Mouse (Mus musculus) layer of hippocampus, adult 2 months (tissue): ENCODE results near the gene Cfl1. TPM values are rescaled to one million over a fixed set of nuclear protein-coding genes. Genes with fewer than 3 reads are reported as not detected.

Source experiments
- DNase-seq, 2 experiments: peaks; one replicate each; pipeline ENCODE4 v3.0.0; 2022; ENCODE audit warnings: low spot score in 2 of 2
- H3K27ac ChIP-seq: fragments of 200-600 bp; 2 replicates; pipeline ENCODE4 v1.8.1; 2022
- H3K4me3 ChIP-seq: fragments of 200-600 bp; 2 replicates; pipeline ENCODE4 v1.8.1; 2022; ENCODE audit warnings: mild to moderate bottlenecking
- CTCF ChIP-seq: fragments of 200-600 bp; conservative IDR thresholded peaks from 2 replicates; pipeline ENCODE4 v1.8.1; 2022; ENCODE audit warnings: antibody characterized with exemption, mild to moderate bottlenecking, moderate library complexity
- total RNA-seq, 2 experiments: library from RNA; stranded (reverse); gene quantifications; 2 replicates each; pipeline ENCODE4 v1.2.3; 2021

Gene Cfl1
- total RNA-seq, 2 experiments from 2014 or later: 1,280 to 1,287 TPM

DNA sequence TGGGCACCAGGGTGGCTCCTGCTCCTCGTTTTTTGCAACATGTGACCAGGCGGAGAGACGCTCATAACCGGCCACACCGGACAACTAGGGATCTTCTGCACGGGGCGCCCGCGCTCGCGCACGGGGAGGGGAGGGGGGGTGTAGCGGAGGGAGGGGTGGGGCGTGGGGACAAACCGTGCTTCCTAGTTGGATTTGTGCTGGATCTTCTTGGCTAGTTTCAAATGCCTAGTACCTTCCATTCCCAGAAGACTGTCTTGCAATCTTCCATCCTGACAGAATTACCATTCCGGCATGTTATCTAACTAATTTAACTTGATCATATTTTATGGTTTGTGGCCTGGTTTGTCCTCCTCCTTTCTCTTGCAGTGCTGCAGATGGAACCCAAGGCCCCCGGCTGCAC, 13.4 kb downstream of the Cfl1 start, which contains the start of gene 1700020D05Rik:
Gene 1700020D05Rik, minus strand, starts transcription at position 101 of the 400 bp plus-strand sequence.
- no peak within 1 kb of the TSS for H3K27ac ChIP-seq
- no peak for DNase-seq
- no peak within 1 kb of the TSS for H3K4me3 ChIP-seq
- TF ChIP-seq CTCF: no peak

DNA sequence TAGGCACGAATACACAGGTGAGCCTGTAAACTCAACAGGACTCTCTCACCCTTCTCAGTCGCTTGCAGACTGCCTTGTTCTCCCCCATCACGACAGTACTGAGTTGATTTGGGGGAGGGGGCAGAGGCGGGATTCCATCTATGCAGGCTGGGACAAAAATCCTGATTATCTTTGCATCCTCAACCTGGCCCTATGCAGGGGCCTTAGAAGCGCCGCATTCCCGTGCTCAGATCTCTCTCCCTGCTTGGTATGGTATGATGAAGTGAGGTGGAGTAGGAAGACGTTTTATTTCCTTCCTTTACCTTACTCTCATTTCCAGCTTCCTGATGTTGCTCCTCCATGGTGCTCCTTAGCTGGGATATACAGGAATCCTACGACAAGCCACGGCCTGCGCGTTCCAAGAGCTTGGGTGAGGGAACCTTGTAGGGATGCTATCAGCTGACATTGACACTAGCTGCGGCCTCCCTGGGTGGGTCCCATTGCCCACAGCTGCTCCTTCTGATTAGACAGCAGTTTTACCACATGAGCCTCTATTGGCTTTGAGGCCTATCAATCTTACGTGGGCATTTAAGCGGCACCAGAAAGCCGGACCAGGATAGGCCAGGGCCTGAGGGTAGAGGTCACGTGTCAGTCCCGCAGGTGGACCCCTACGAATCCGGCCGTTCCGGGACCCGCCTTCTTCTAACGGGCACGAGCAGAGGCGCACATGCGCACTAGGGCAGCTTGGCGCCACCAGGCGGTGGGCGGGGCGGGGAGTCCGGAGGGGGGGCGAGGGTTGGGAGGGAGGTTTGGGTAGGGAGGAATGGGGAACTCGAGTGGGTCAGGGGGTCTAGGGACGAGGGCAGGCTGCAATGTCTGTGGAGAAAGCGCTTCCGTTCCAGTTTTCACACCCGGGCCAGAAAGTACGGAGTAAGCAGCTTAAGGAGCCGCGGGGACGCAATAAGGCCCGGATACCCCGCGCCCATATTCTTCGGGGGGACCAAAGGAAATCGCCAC, 20.1 kb downstream of the Cfl1 start, which contains the start of gene Snx32:
Gene Snx32, minus strand, starts transcription at position 508 of the 996 bp plus-strand sequence.
- Histone ChIP-seq H3K27ac (peak within 1 kb of the TSS; percentile 94), H3K4me3 (peak within 1 kb of the TSS; percentile 77)
- DNase-seq: peak; percentile 98 to 99
- peak; percentile 56; the same call in 1 of the 2 replicates for TF ChIP-seq CTCF

DNA sequence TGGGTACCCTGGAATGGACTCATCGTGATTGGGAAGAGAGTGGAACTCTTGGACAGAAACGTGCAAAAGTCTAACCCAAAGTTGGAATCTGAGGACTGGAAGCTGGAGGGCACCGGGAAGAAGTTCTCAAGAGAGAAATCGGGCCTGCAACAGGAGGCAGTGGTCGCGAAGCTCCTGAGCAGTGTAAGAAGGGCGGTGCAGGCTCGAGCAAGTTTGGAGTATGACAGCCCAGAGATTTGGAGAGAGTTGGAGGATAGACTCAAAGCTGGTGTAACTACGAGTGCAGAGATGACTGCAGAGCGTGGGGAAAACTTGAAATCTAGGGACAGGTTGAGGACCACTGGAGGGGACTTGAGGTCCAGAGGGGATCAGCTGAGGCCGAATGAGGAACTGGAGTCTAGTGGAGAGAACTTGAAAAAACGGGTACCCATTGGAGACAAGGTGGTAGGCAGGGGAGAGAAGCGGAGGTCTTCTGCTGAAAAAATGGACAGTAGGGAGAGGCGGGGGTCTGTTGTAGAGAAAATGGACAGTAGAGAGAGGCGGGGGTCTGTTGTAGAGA, 20.9 kb downstream of the Cfl1 start:
- TF ChIP-seq CTCF: no peak
- Histone ChIP-seq H3K27ac (peak overlapping the region; percentile 92), H3K4me3 (peak overlapping the region; percentile 77)
- DNase-seq: no peak

- Histone ChIP-seq H3K4me3 (no peak overlapping the region), H3K27ac (peak overlapping the region; percentile 12)
- DNase-seq: no peak
- no peak for TF ChIP-seq CTCF
These were observed 22.1 kb downstream of the Cfl1 start for GRCm38 (mm10) chr19:5512091-5513004.

DNA sequence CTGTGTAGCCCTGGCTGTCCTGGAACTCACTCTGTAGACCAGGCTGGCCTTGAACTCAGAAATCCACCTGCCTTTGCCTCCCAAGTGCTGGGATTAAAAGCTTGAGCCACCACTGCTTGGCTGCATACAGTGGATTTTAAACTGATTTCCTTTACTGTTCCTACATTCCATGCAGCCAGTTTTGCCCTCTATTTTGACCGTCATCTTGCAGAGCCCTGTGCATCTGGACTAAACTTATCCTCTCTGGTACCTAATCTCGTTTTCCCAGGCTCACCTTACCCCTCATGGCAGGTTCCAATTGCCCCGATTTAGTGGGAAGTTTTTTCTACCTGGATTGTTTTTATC, 22.7 kb downstream of the Cfl1 start:
- TF ChIP-seq CTCF: no peak
- H3K4me3 ChIP-seq: no peak overlapping the region
- DNase-seq: no peak
- H3K27ac ChIP-seq: 0 out of 2 replicates have a peak overlapping the region, but pooled peaks have one; percentile 12

- Histone ChIP-seq H3K27ac (peak overlapping the region; percentile 32; the same call in 1 of the 2 replicates), H3K4me3 (no peak overlapping the region)
- no peak for DNase-seq
- TF ChIP-seq CTCF: peak; percentile 51
These were observed 25.9 kb downstream of the Cfl1 start for GRCm38 (mm10) chr19:5515840-5516777.

DNA sequence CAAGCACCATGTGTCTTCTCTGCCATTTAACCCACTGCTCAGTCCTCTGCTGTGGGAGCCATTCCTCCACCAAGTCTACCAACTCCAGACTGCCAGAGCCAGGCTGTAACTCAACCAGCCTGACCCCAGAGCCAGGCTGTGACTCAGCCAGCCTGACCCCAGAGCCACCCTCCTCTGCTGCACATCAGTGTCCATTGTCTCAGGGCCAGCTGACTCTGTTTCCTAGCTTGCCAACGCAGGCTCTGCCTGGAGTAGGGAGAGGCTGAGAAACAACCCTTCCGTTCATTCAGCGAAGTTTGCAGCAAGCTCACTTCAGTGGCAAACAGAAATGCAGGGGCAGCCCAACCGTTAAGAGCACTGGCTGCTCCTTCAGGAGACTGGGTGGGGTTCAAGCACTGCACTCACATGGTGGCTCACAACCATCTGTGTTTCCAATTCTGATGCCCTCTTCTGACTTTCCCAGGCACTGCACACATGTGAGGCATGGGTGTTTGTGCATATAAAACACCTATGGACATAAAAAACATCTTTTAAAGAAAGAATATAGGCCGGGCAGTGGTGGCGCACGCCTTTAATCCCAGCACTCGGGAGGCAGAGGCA, 26.8 kb downstream of the Cfl1 start:
- H3K4me3 ChIP-seq: no peak overlapping the region
- no peak for DNase-seq
- 0 out of 2 replicates have a peak, but pooled peaks have one; percentile 26 for TF ChIP-seq CTCF
- H3K27ac ChIP-seq: peak overlapping the region; percentile 32; the same call in 1 of the 2 replicates

DNA sequence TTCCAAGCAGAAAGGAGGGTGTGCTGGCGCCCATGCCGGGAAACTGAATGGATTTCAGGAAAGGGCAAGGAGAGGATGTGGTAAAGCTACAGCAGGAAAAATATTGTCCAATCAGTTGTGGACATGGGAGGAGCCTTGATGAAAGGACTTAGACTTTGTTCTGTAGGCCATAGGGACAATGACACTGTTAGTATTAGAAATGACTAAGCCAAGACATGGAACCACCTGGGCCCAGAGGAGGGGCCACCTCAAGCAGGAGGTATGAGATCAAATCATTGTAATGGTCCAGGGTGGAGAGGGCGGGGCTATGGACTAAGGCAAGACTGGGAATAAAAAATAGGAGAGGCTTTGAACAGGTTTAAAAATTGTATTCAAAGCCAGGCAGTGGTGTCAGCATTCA, 28.5 kb downstream of the Cfl1 start:
- no peak overlapping the region for H3K27ac ChIP-seq
- TF ChIP-seq CTCF: no peak
- no peak for DNase-seq
- no peak overlapping the region for H3K4me3 ChIP-seq

DNA sequence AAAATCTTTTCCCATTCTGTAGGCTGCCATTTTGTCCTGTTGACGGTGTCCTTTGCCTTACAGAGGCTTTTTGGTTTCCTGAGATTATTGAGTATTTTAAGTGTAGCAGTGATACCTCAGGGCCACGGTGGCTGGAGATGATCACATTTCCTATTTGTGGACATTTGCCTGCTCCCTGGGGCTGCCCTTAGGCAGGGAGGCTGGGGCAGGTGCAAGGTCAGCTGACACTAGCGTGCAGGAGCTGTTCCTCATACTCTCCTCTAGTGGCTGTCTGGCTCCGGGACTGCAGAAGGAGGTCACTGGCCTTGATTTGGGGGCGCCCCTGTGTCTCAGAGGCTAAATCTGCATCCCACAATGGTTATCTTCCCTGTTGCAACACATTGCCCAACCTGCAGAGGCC, 34.9 kb downstream of the Cfl1 start:
- H3K4me3 ChIP-seq: no peak overlapping the region
- DNase-seq: no peak
- TF ChIP-seq CTCF: no peak
- H3K27ac ChIP-seq: no peak overlapping the region

GRCm38 (mm10) chr19:5529325-5530137, 39.3 kb downstream of the Cfl1 start:
- peak overlapping the region; percentile 31 for H3K4me3 ChIP-seq
- peak; percentile 89 to 95 for DNase-seq
- H3K27ac ChIP-seq: peak overlapping the region; percentile 28; the same call in 1 of the 2 replicates
- peak; percentile 92 for TF ChIP-seq CTCF
